Mouse (Mus musculus): ENCODE results near the gene Nfyc.

DNA sequence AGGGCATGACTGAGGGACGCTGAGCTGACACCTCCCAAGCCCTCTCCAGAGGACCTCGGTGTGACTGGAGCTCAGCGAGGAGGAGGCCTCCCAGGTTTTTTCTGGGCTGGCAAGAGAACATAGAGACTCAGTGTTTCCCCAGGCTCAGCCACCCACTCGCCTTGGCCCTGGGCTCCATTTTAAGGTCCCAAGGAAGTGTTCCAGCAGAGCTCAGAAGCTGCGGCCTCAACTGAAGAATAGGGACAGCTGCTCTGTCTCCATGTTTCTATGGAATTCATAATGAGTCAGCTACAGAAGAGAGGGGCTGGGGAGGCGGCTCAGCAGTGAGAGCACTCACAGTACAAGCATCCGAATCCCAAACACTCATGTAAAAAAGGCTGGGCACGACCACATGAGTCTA lies 113.8 kb downstream of the Nfyc start:
- TF ChIP-seq CTCF (IDR thresholded peaks at IDR 0.05) (no peak), EP300 (IDR thresholded peaks at IDR 0.05; ENCODE audit: insufficient read depth, low read depth, low read length) (no peak), POLR2A (IDR thresholded peaks at IDR 0.05; ENCODE audit: insufficient read depth, low read depth, low read length) (no peak)

Data from heart, adult 2 months (tissue).